Mouse (Mus musculus) forebrain, embryonic 16.5 days (tissue): Measurements from ENCODE around the gene Pagr1a. TPM values are rescaled to one million over a fixed set of nuclear protein-coding genes. Genes with fewer than 3 reads are reported as not detected.

Experiments used
- ATAC-seq: fragments of 200-750 bp; cut with Nextera tagmentation; 2 replicates; pipeline ENCODE4 v1.8.0; 2017; ENCODE audit warnings: mild to moderate bottlenecking, moderate library complexity
- H3K27ac ChIP-seq: fragments of 300-500 bp; sonication (generic); 2 replicates; pipeline ENCODE4 v1.5.1; 2014; ENCODE audit warnings: low read length, control low read depth
- H3K27me3 ChIP-seq: fragments of 300-500 bp; sonication (generic); replicated peaks from 2 replicates; pipeline ENCODE4 v1.6.1; 2014; ENCODE audit warnings: low read length; ENCODE audit not compliant: control insufficient read depth, insufficient read depth
- H3K36me3 ChIP-seq: fragments of 300-500 bp; sonication (generic); 2 replicates; pipeline ENCODE4 v1.6.1; 2014; ENCODE audit not compliant: control insufficient read depth, insufficient read depth
- H3K4me1 ChIP-seq: fragments of 300-500 bp; sonication (generic); replicated peaks from 2 replicates; pipeline ENCODE4 v1.6.1; 2014; ENCODE audit warnings: low read length; ENCODE audit not compliant: control insufficient read depth, insufficient read depth
- H3K4me2 ChIP-seq: fragments of 300-500 bp; sonication (generic); 2 replicates; pipeline ENCODE4 v1.6.1; 2014; ENCODE audit warnings: mild to moderate bottlenecking, low read length, control low read depth
- H3K4me3 ChIP-seq: fragments of 300-500 bp; sonication (generic); replicated peaks from 2 replicates; pipeline ENCODE4 v1.5.1; 2014; ENCODE audit warnings: mild to moderate bottlenecking, low read length, control low read depth
- H3K9ac ChIP-seq: fragments of 300-500 bp; sonication (generic); replicated peaks from 2 replicates; pipeline ENCODE4 v1.6.1; 2014; ENCODE audit warnings: low read depth, low read length, control low read depth
- H3K9me3 ChIP-seq: fragments of 300-500 bp; sonication (generic); 2 replicates; pipeline ENCODE4 v1.6.1; 2016; ENCODE audit warnings: low read length; ENCODE audit not compliant: control insufficient read depth
- WGBS: fragments of 180-500 bp; shearing (Covaris S2); extraction: QIAGEN DNeasy Blood & Tissue Kit; methylation state at CpG from one replicate; pipeline ENCODE4 v1.1.7; 2014; 5-methylcytosine and 5-hydroxymethylcytosine counted together
- polyA plus RNA-seq: library from polyadenylated mRNA; unstranded; fragments of >200 nt; fragmentation: Nextera tagmentation; extraction: Ambion mirVana; gene quantifications from 2 replicates; pipeline ENCODE4 v1.2.1, GENCODE M21; 2015

The Pagr1a gene
- polyA plus RNA-seq, 1 experiment from 2014 or later: 22.9 TPM

GRCm38 (mm10) chr7:127009307-127010085 lies 7.7 kb downstream of the Pagr1a start:
- H3K4me1 ChIP-seq: peaks cover 18% of the 10 kb centered on the region
- H3K9ac ChIP-seq: no peak overlapping the region; the same call in 1 of the 2 replicates
- H3K27ac ChIP-seq: peak overlapping the region; percentile 91
- 75% methylated on average over 17 of the region's 17 CpGs for WGBS
- H3K4me2 ChIP-seq: no peak overlapping the region
- 0 out of 2 replicates have a peak, but pooled peaks have one; percentile 11 for ATAC-seq
- H3K4me3 ChIP-seq: no peak overlapping the region
- H3K9me3 ChIP-seq: no peaks in the 10 kb centered on the region
- H3K27me3 ChIP-seq: no peaks in the 10 kb centered on the region
- peaks cover 8% of the 10 kb centered on the region; the same call in 1 of the 2 replicates for H3K36me3 ChIP-seq

GRCm38 (mm10) chr7:127008239-127009019 lies 8.7 kb downstream of the Pagr1a start:
- H3K4me1 ChIP-seq: peaks cover 13% of the 10 kb centered on the region
- H3K9ac ChIP-seq: 0 out of 2 replicates have a peak overlapping the region, but pooled peaks have one; percentile 19
- ATAC-seq: peak; percentile 91
- H3K9me3 ChIP-seq: no peaks in the 10 kb centered on the region
- 62% methylated on average over 9 of the region's 9 CpGs for WGBS
- H3K4me2 ChIP-seq: no peak overlapping the region
- H3K27me3 ChIP-seq: no peaks in the 10 kb centered on the region
- peak overlapping the region; percentile 91 for H3K27ac ChIP-seq
- peaks cover 4% of the 10 kb centered on the region; the same call in 1 of the 2 replicates for H3K36me3 ChIP-seq
- no peak overlapping the region for H3K4me3 ChIP-seq

- WGBS: 84% methylated on average over 6 of the region's 6 CpGs
- Histone ChIP-seq H3K9me3 (no peaks in the 10 kb centered on the region), H3K27ac (peak overlapping the region; percentile 39; the same call in 1 of the 2 replicates), H3K36me3 (no peaks in the 10 kb centered on the region), H3K27me3 (no peaks in the 10 kb centered on the region), H3K9ac (no peak overlapping the region), H3K4me2 (no peak overlapping the region), H3K4me3 (no peak overlapping the region), H3K4me1 (peaks cover 13% of the 10 kb centered on the region)
- ATAC-seq: no peak
Measured at GRCm38 (mm10) chr7:127007313-127008024, 9.7 kb downstream of the Pagr1a start.

- no peaks in the 10 kb centered on the region for H3K9me3 ChIP-seq
- H3K4me3 ChIP-seq: no peak overlapping the region
- H3K27me3 ChIP-seq: no peaks in the 10 kb centered on the region
- no peak overlapping the region for H3K9ac ChIP-seq
- no peak for ATAC-seq
- H3K4me2 ChIP-seq: no peak overlapping the region
- peaks cover 13% of the 10 kb centered on the region for H3K4me1 ChIP-seq
- WGBS: 89% methylated on average over 4 of the region's 4 CpGs
- H3K27ac ChIP-seq: no peak overlapping the region
- no peaks in the 10 kb centered on the region for H3K36me3 ChIP-seq
Measured at GRCm38 (mm10) chr7:127004122-127004875, 12.9 kb downstream of the Pagr1a start.

- H3K9ac ChIP-seq: no peak overlapping the region
- H3K4me1 ChIP-seq: peaks cover 8% of the 10 kb centered on the region
- no peaks in the 10 kb centered on the region for H3K9me3 ChIP-seq
- H3K4me2 ChIP-seq: no peak overlapping the region
- H3K27ac ChIP-seq: no peak overlapping the region
- WGBS: 86% methylated on average over 5 of the region's 5 CpGs
- ATAC-seq: no peak
- no peaks in the 10 kb centered on the region for H3K27me3 ChIP-seq
- no peak overlapping the region for H3K4me3 ChIP-seq
- no peaks in the 10 kb centered on the region for H3K36me3 ChIP-seq
Measured at GRCm38 (mm10) chr7:127003620-127004019, 13.5 kb downstream of the Pagr1a start.

GRCm38 (mm10) chr7:126999568-126999967 lies 17.6 kb downstream of the Pagr1a start:
- Histone ChIP-seq H3K9me3 (no peaks in the 10 kb centered on the region), H3K4me2 (no peak overlapping the region), H3K4me3 (no peak overlapping the region), H3K4me1 (no peaks in the 10 kb centered on the region), H3K9ac (no peak overlapping the region), H3K27me3 (no peaks in the 10 kb centered on the region), H3K36me3 (no peaks in the 10 kb centered on the region), H3K27ac (no peak overlapping the region)
- ATAC-seq: no peak
- WGBS: 91% methylated on average over 10 of the region's 10 CpGs

- H3K36me3 ChIP-seq: no peaks in the 10 kb centered on the region
- H3K4me3 ChIP-seq: no peak overlapping the region
- no peak overlapping the region for H3K4me2 ChIP-seq
- no peaks in the 10 kb centered on the region for H3K9me3 ChIP-seq
- no peaks in the 10 kb centered on the region for H3K27me3 ChIP-seq
- no peak overlapping the region for H3K9ac ChIP-seq
- ATAC-seq: no peak
- 88% methylated on average over 4 of the region's 4 CpGs for WGBS
- no peak overlapping the region for H3K27ac ChIP-seq
- no peaks in the 10 kb centered on the region for H3K4me1 ChIP-seq
Measured at GRCm38 (mm10) chr7:126996449-126996848, 20.7 kb downstream of the Pagr1a start.

GRCm38 (mm10) chr7:126988816-126989215 lies 28.3 kb downstream of the Pagr1a start:
- ATAC-seq: no peak
- Histone ChIP-seq H3K9ac (no peak overlapping the region), H3K4me3 (no peak overlapping the region), H3K9me3 (no peaks in the 10 kb centered on the region), H3K27me3 (no peaks in the 10 kb centered on the region), H3K36me3 (no peaks in the 10 kb centered on the region), H3K4me1 (no peaks in the 10 kb centered on the region), H3K27ac (no peak overlapping the region), H3K4me2 (no peak overlapping the region)
- WGBS: 68% methylated on average over 8 of the region's 8 CpGs
